Mouse (Mus musculus) heart, postnatal 10 days (tissue): Measurements from ENCODE around the gene Pla2g6. TPM values are rescaled to one million over a fixed set of nuclear protein-coding genes. Genes with fewer than 3 reads are reported as not detected.

Experiments used
- DNase-seq, 2 experiments: peaks; one replicate each; pipeline ENCODE4 v3.0.0; 2021
- intact Hi-C: fragments of 180-260 bp; cut with DNase I; formaldehyde crosslinking; loops from one replicate; pipeline ENCODE4 v1.15.1; 2025
- microRNA-seq, 2 experiments: library from miRNA; unstranded; fragments of <30 nt; microRNA quantifications; one replicate each; pipeline ENCODE4 v1.2.0; 2022
- total RNA-seq, 2 experiments: library from RNA; stranded (reverse); gene quantifications; 2 replicates each; pipeline ENCODE4 v1.2.3; 2021

Gene Pla2g6
- total RNA-seq, 2 experiments from 2014 or later, result 9.1 to 11.1 TPM

DNA sequence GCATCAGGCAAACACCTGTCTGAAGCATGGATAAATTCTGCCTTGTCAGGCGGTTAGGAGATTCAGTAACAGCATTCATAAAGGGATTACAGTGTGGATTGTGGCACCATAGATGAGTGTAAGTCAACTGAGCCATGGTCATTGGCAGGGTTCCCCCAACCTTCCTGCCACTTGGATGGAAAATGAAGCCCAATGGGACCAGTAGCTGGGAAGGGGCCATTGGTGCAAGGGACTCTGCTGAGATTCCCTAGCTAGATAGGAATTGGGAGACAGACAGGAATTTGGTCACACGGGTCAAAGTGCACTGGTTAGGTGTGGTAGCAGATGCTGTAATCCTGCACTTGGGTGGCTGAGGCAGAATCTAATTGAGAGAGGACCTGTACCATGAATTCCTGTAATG is 78.0 kb downstream of the Pla2g6 start:
- intact Hi-C loops, result no loop called here
- no peak for DNase-seq

DNA sequence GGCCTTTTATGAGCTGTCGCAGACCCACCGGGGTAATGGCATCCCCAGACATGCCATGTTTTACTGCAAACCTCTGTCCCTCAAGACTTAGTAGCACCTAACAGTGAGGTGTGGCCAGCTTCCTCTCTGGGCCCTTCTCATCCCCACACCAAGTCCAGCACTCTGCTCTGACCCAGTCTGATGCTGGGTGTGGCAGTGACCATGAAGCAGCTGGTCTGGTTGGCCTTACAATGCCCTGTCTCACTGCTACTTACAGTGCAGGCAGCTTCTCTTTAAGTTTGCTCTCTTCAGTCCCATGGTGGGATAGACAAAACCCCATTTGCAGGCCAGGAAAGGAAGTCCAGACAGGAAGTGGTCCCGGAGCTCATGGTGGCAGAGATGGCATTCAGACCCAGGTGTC is 82.9 kb downstream of the Pla2g6 start:
- intact Hi-C loops, result no loop called here

DNA sequence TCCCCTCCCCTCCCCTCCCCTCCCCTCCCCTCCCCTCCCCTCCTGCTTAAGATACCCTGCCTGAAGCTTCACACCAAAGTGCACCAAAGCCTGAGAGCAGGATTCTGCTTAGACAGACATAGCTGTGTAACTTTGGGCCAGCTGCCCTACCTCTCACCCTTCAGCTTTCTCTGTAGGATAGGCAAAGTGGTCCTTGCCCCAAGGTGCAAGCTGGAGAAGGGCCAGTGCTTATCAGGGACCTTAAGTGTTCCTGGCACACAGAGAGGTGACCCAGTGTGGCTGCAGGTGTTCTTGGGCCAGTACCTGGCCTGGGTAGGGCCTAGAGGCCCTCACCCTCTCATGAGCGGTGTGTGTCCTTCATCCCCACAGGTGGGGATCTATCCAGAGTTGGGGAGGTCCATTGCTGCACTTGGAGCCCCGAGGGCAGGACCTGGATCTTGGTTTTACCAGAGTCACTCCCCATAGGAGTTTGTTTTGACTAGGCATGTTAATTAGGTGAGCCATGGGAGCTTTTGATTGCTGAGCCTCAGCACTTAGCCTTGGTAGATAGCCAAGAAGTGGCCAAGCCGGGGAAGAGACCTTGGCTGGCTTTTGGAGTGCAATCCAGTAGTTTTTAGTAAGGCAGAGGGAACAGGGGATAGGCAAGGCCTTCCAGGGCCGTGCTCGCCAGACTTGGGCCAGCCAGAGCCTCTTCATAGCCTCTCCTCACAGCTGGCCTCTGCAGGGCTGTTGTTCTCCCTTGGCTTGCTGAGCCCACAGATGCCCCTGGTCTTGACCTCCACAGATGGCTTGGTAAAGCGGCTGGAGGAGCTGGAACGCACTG is 83.9 kb downstream of the Pla2g6 start:
- intact Hi-C loops, result loop anchor here (5.0 kb wide), 2 partner anchors 133 to 363 kb away; partner anchors contain the start of gene Dmc1
- peak; percentile 49 to 52 for DNase-seq

More for the DNA sequence above, 82.9 kb downstream of the Pla2g6 start:
- no peak for DNase-seq

DNA sequence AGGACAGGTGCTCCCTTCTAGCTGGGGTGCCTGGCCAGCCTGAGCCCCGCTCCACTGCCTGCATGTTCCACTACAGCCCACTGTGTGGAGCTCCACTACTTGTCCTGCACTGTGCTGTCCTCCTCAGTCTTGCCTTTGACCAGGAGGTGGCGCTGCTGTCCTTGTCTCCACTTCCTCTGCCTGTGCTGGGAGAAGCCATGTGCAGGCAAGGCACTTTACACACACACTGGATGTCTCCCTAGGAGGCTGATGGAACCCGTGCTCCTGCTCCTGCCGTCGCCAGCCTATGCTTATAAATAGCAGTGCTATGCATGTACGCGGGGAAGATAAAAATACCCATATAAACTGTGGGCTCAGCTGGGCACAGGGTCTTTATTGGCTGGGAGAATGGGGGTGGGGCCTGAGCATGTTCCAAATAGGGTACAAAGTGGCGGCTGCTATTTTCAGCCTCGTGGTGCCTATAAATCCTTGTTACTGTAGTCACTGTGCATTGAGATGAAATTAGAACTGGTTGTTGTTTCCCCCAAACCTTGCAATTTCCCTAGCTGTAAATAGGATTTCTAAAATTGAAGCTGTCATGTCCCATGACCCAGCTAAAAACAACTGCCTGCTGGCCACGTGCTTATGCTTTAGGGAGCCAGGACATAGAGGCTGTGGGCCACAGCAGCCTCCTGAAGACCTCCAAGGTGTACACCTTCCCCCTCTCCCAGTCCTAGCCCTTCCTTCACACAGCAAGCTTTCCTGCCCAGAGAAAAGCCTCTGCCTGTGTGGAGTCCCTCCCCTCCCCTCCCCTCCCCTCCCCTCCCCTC is 84.8 kb downstream of the Pla2g6 start:
- intact Hi-C loops, result loop anchor here (1.0 to 5.0 kb wide), 3 partner anchors 134 to 364 kb away; partner anchors contain the start of gene Dmc1
- DNase-seq, result peak; percentile 98 to 99

DNA sequence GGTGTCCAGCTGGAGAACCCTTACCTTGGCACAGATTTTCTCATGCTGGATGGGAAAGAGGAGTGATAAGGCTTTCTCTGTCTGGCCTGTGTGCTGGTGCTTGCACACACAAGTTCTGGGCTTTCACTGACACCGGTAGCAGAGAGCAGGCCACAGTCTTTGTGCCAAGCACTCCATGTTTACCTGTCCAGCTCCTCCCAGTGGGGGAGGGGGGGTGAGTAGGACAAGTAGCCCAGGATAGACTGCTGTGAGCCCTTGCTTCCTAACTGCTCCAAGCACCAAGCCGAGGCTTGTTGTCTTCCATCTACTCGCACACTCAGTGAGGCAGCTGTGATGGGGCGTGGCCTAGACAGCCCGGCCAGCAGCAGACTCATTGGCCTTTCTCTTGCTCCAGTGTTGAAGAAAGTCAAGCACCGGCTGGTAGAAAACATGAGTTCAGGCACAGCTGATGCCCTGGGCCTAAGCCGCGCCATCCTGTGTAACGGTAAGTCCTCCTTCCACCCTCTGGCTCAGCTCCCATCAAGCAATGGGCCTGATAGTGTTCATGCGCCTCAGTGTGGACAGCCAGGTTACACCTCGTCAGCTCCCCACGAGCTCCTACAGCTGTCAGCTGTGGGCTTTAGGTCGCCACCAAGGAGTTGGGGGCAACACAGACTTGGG is 85.5 kb downstream of the Pla2g6 start:
- no peak for DNase-seq
- intact Hi-C loops, result loop anchor here (1.0 to 5.0 kb wide), 3 partner anchors 135 to 365 kb away; partner anchors contain the start of gene Dmc1

DNA sequence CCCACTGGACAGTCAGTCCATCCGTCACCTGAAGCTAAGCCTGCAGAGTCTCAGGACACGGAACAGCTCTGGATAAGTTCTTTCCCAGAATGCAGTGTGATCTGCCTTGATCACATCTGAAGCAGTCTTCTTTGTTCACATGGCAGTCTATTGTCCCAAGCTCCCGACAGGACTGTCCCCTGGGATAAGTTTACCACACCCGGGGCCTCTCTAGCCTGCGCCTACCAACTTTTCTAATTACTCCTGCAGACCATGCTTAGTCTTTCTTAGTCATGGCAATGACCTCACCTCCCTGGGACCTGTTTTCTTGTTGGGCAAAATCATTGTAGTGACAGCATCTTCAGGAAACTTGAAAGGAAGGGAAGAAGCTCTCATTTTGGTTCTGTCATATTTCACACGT is 90.2 kb downstream of the Pla2g6 start:
- DNase-seq, result no peak
- intact Hi-C loops, result no loop called here

Small RNAs within 50 kb of the gene (microRNA-seq; reads per million reads assigned to microRNA genes)
- 1.7 to 4.7 reads per million in 2 experiments for gene Mir1943

Other genes starting within 250 kb of the Pla2g6 start
- 10 to 100 TPM; 80.2 to 82.8 TPM for gene Micall1, start 219.5 kb downstream of the Pla2g6 start, total RNA-seq
- 100 to 1,000 TPM; 118 to 130 TPM for gene Polr2f, start 187.4 kb downstream of the Pla2g6 start, total RNA-seq
- 1 to 10 TPM; 1.8 to 2.3 TPM for gene 1700088E04Rik, start 187.1 kb downstream of the Pla2g6 start, total RNA-seq
- 1 to 10 TPM; 1.6 to 2.4 TPM for gene Sox10, start 163.2 kb downstream of the Pla2g6 start, total RNA-seq
- gene Pick1, start 99.2 kb downstream of the Pla2g6 start, total RNA-seq, result 10 to 100 TPM; 25.1 to 25.8 TPM
- gene Gm49486, start 99.0 kb downstream of the Pla2g6 start, total RNA-seq, result 1 to 10 TPM; 1.0 to 1.1 TPM
- gene Slc16a8, start 73.6 kb downstream of the Pla2g6 start, total RNA-seq, result under 1 TPM; 0.15 to 0.24 TPM
- under 1 TPM in 1 of 2 experiments, not detected in 1; 0.62 TPM for gene Baiap2l2, start 42.9 kb downstream of the Pla2g6 start, total RNA-seq
- 1 to 10 TPM; 4.8 to 6.0 TPM for gene Maff, start 18.2 kb upstream of the Pla2g6 start, total RNA-seq
- 10 to 100 TPM; 59.2 to 67.8 TPM for gene Tmem184b, start 75.2 kb upstream of the Pla2g6 start, total RNA-seq
- 10 to 100 TPM; 79.6 to 81.4 TPM for gene Csnk1e, start 127.2 kb upstream of the Pla2g6 start, total RNA-seq
- gene Kcnj4, start 176.9 kb upstream of the Pla2g6 start, total RNA-seq, result under 1 TPM; 0.27 to 0.31 TPM
- gene Kdelr3, start 188.0 kb upstream of the Pla2g6 start, total RNA-seq, result 10 to 100 TPM; 21.4 to 24.2 TPM
- 100 to 1,000 TPM; 186 to 188 TPM for gene Ddx17, start 218.4 kb upstream of the Pla2g6 start, total RNA-seq